ENCODE assay signal across 8 mouse cellular contexts in the genomic region with DNA sequence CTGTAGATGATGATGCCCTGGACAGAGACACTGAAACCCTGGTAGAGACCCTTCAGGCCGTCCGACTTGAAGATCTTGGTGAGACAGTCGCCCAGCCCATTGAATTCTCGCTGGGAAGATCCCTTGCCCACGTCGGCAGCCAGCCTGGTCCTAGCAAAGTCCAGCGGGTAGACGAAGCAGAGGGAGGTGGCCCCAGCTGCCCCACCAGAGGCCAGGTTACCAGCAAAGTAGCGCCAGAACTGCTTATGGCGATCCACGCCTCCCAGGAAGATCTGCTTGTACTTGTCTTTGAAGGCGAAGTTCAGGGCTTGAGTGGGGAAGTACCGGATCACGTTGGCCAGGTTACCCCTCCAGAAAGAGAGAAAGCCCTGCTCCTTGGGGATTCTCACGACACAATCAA. TPM values are rescaled to one million over a fixed set of nuclear protein-coding genes. Genes with fewer than 3 reads are reported as not detected.
DNase-seq lines count a peak whose midpoint lies in the region; ATAC-seq and TF ChIP-seq lines count a peak whose summit lies in the region.

No protein-coding gene starts in this region.

- H3K79me3 ChIP-seq in C2C12 (ENCODE audit: low read depth), result peaks cover 28% of the 10 kb centered on the region

- peak overlapping the region; percentile 82 for H3K4me2 ChIP-seq in embryonic facial prominence, embryonic 15.5 days (replicated peaks)
- peak overlapping the region; percentile 87 for H3K4me2 ChIP-seq in intestine, embryonic 15.5 days (replicated peaks)
- H3K4me2 ChIP-seq in neural tube, embryonic 12.5 days (replicated peaks), result peak overlapping the region; percentile 78

- peaks cover 34% of the 10 kb centered on the region for H3K79me2 ChIP-seq in C2C12 (ENCODE audit: control insufficient read depth, insufficient read depth)

- peak overlapping the region; percentile 70 for H3ac ChIP-seq in C2C12 (ENCODE audit: control insufficient read depth, insufficient read length, low read depth)

- peak; percentile 29 for DNase-seq in gastrocnemius, postnatal 10 days
- no peak for DNase-seq in gastrocnemius, adult 8-10 months (ENCODE audit: low spot score in 2 of 2)
- no peak for DNase-seq in gastrocnemius, adult 18-20 months (ENCODE audit: low spot score)

- H3K36me3 ChIP-seq in C2C12 (ENCODE audit: control insufficient read depth, insufficient read depth), result peaks cover 55% of the 10 kb centered on the region
- H3K36me3 ChIP-seq in embryonic facial prominence, embryonic 15.5 days, result peaks cover 38% of the 10 kb centered on the region
- peaks cover 21% of the 10 kb centered on the region; the same call in 1 of the 2 replicates for H3K36me3 ChIP-seq in intestine, embryonic 15.5 days
- H3K36me3 ChIP-seq in neural tube, embryonic 12.5 days, result peaks cover 50% of the 10 kb centered on the region

- H3K4me1 ChIP-seq in embryonic facial prominence, embryonic 15.5 days, result peaks cover 51% of the 10 kb centered on the region
- peaks cover 26% of the 10 kb centered on the region for H3K4me1 ChIP-seq in intestine, embryonic 15.5 days (replicated peaks)
- H3K4me1 ChIP-seq in neural tube, embryonic 12.5 days, result peaks cover 24% of the 10 kb centered on the region

- TF ChIP-seq CTCF in C2C12 (IDR thresholded peaks at IDR 0.05; ENCODE audit: control insufficient read depth, insufficient read depth, insufficient read length), result no peak

- 50% methylated on average over 15 of the region's 15 CpGs for WGBS in embryonic facial prominence, embryonic 15.5 days
- WGBS in intestine, embryonic 15.5 days, result 80% methylated on average over 15 of the region's 15 CpGs
- WGBS in neural tube, embryonic 12.5 days, result 80% methylated on average over 15 of the region's 15 CpGs

- H3K4me3 ChIP-seq in C2C12 (ENCODE audit: insufficient read depth, poor library complexity, severe bottlenecking), result peak overlapping the region; percentile 65
- peak overlapping the region; percentile 81 for H3K4me3 ChIP-seq in embryonic facial prominence, embryonic 15.5 days (replicated peaks)
- no peak overlapping the region for H3K4me3 ChIP-seq in intestine, embryonic 15.5 days (replicated peaks)
- peak overlapping the region; percentile 76 for H3K4me3 ChIP-seq in neural tube, embryonic 12.5 days

- peak overlapping the region; percentile 26; the same call in 1 of the 2 replicates for H3K9ac ChIP-seq in embryonic facial prominence, embryonic 15.5 days
- no peak overlapping the region for H3K9ac ChIP-seq in intestine, embryonic 15.5 days
- H3K9ac ChIP-seq in neural tube, embryonic 12.5 days, result peak overlapping the region; percentile 29

- 0 out of 2 replicates have a peak overlapping the region, but pooled peaks have one; percentile 22 for H3K27ac ChIP-seq in embryonic facial prominence, embryonic 15.5 days (replicated peaks)
- no peak overlapping the region for H3K27ac ChIP-seq in intestine, embryonic 15.5 days
- no peak overlapping the region for H3K27ac ChIP-seq in neural tube, embryonic 12.5 days

- ATAC-seq in embryonic facial prominence, embryonic 15.5 days (ENCODE audit: insufficient number of reproducible peaks, low FRiP score, low TSS enrichment, low read depth), result no peak
- ATAC-seq in intestine, embryonic 15.5 days, result no peak
- no peak for ATAC-seq in neural tube, embryonic 12.5 days (ENCODE audit: low FRiP score, low read depth)
- ATAC-seq in erythroid progenitor cell, adult 5-6 weeks (replicated peaks; ENCODE audit: low FRiP score, poor library complexity, severe bottlenecking), result no peak

- no peaks in the 10 kb centered on the region for H3K27me3 ChIP-seq in C2C12 (ENCODE audit: control insufficient read depth, insufficient read depth, insufficient read length)
- H3K27me3 ChIP-seq in embryonic facial prominence, embryonic 15.5 days, result no peaks in the 10 kb centered on the region
- no peaks in the 10 kb centered on the region for H3K27me3 ChIP-seq in intestine, embryonic 15.5 days (replicated peaks)
- no peaks in the 10 kb centered on the region for H3K27me3 ChIP-seq in neural tube, embryonic 12.5 days (replicated peaks)

- no peaks in the 10 kb centered on the region for H3K9me3 ChIP-seq in embryonic facial prominence, embryonic 15.5 days (replicated peaks)
- no peaks in the 10 kb centered on the region for H3K9me3 ChIP-seq in intestine, embryonic 15.5 days
- H3K9me3 ChIP-seq in neural tube, embryonic 12.5 days, result no peaks in the 10 kb centered on the region

TF ChIP-seq in C2C12, 6 proteins besides CTCF, POLR2A, EP300 and RAD21:
- TF ChIP-seq MAX (IDR thresholded peaks at IDR 0.05) (no peak), CEBPB (IDR thresholded peaks at IDR 0.05; ENCODE audit: low read depth) (no peak), MYOG (IDR thresholded peaks at IDR 0.05; ENCODE audit: control insufficient read depth, extremely low read depth, insufficient read length) (no peak), MYOD1 (IDR thresholded peaks at IDR 0.05; ENCODE audit: control insufficient read depth, insufficient read length, low read depth) (no peak), USF1 (IDR thresholded peaks at IDR 0.05; ENCODE audit: low read depth) (no peak), FOSL1 (IDR thresholded peaks at IDR 0.05; ENCODE audit: insufficient read depth, low read length, poor library complexity, severe bottlenecking) (no peak)

RNA-seq across cellular contexts. Expression of a gene that starts 2.0 kb away (rescaled TPM):
- total RNA-seq in gastrocnemius, postnatal 10 days (2021), result 1,000 to 10,000 TPM; 2,072 to 2,481 TPM
- 1,000 to 10,000 TPM; 2,862 to 3,030 (median 2,917) TPM for total RNA-seq in gastrocnemius, adult 8-10 months (2022)
- 487 TPM for polyA plus RNA-seq in C2C12 (2012; fragmentation: generic; extraction: Trizol)
- polyA plus RNA-seq in embryonic facial prominence, embryonic 15.5 days (2015; fragmentation: Nextera tagmentation; extraction: Ambion mirVana), result 459 and 483 TPM in 2 replicates
- polyA plus RNA-seq in intestine, embryonic 15.5 days (2015; fragmentation: Nextera tagmentation; extraction: Ambion mirVana), result 396 and 421 TPM in 2 replicates
- 612 and 635 TPM in 2 replicates for polyA plus RNA-seq in neural tube, embryonic 12.5 days (2016; fragmentation: Nextera tagmentation; extraction: Ambion mirVana)
- 1,000 to 10,000 TPM; 2,853 to 2,971 TPM for total RNA-seq in gastrocnemius, adult 18-20 months (2021)
- total RNA-seq in erythroid progenitor cell, adult 5-6 weeks (2015; ENCODE audit: low replicate concordance), result 8.0 and 13.3 TPM in 2 replicates
- 8.7 and 15.9 TPM in 2 replicates for total RNA-seq in erythroid progenitor cell, adult 5-6 weeks (2017; ENCODE audit: low replicate concordance)

RNA-seq across cellular contexts. Expression of a gene that starts 57.1 kb away (rescaled TPM):
- total RNA-seq in gastrocnemius, postnatal 10 days (2021), result 1 to 10 TPM; 7.7 to 9.5 TPM
- 1 to 10 TPM; 5.1 to 7.0 (median 6.2) TPM for total RNA-seq in gastrocnemius, adult 8-10 months (2022)
- 11.3 TPM for polyA plus RNA-seq in C2C12 (2012; fragmentation: generic; extraction: Trizol)
- polyA plus RNA-seq in embryonic facial prominence, embryonic 15.5 days (2015; fragmentation: Nextera tagmentation; extraction: Ambion mirVana), result 5.2 and 6.7 TPM in 2 replicates
- polyA plus RNA-seq in intestine, embryonic 15.5 days (2015; fragmentation: Nextera tagmentation; extraction: Ambion mirVana), result 7.2 and 7.6 TPM in 2 replicates
- polyA plus RNA-seq in neural tube, embryonic 12.5 days (2016; fragmentation: Nextera tagmentation; extraction: Ambion mirVana), result 6.7 and 9.1 TPM in 2 replicates
- total RNA-seq in gastrocnemius, adult 18-20 months (2021), result 1 to 10 TPM; 5.8 to 7.4 TPM
- 9.7 and 17.6 TPM in 2 replicates for total RNA-seq in erythroid progenitor cell, adult 5-6 weeks (2015; ENCODE audit: low replicate concordance)
- 8.9 and 28.0 TPM in 2 replicates for total RNA-seq in erythroid progenitor cell, adult 5-6 weeks (2017; ENCODE audit: low replicate concordance)

RNA-seq across cellular contexts. Expression of a gene that starts 57.5 kb away (rescaled TPM):
- 10 to 100 TPM; 13.0 to 15.0 TPM for total RNA-seq in gastrocnemius, postnatal 10 days (2021)
- total RNA-seq in gastrocnemius, adult 8-10 months (2022), result 10 to 100 TPM; 13.5 to 17.4 (median 14.5) TPM
- 2.4 TPM for polyA plus RNA-seq in C2C12 (2012; fragmentation: generic; extraction: Trizol)
- 22.6 and 25.9 TPM in 2 replicates for polyA plus RNA-seq in embryonic facial prominence, embryonic 15.5 days (2015; fragmentation: Nextera tagmentation; extraction: Ambion mirVana)
- polyA plus RNA-seq in intestine, embryonic 15.5 days (2015; fragmentation: Nextera tagmentation; extraction: Ambion mirVana), result 19.7 and 26.9 TPM in 2 replicates
- polyA plus RNA-seq in neural tube, embryonic 12.5 days (2016; fragmentation: Nextera tagmentation; extraction: Ambion mirVana), result 21.2 and 23.1 TPM in 2 replicates
- total RNA-seq in gastrocnemius, adult 18-20 months (2021), result 10 to 100 TPM; 13.6 to 14.9 TPM
- 8.4 and 25.9 TPM in 2 replicates for total RNA-seq in erythroid progenitor cell, adult 5-6 weeks (2015; ENCODE audit: low replicate concordance)
- 11.1 and 13.6 TPM in 2 replicates for total RNA-seq in erythroid progenitor cell, adult 5-6 weeks (2017; ENCODE audit: low replicate concordance)

Comparison
In these comparisons a context has a peak if more than half of its experiments do, and no peak if none do; other contexts are left out.
1. RNA of a gene that starts 2.0 kb away (total RNA-seq): 2,853 to 2,971 TPM in gastrocnemius, adult 18-20 months, 2,862 to 3,030 TPM in gastrocnemius, adult 8-10 months and 2,072 to 2,481 TPM in gastrocnemius, postnatal 10 days; 8.0 to 15.9 TPM in erythroid progenitor cell, adult 5-6 weeks; every median in the first group is over 100 times any median in the second.
2. Peak in every context shown above with its lines, with median percentiles within 50 percentile points of each other: H3K4me2 ChIP-seq.